Mouse (Mus musculus) kidney, adult 18-20 months (tissue): ENCODE results near the gene Ripor3.
"Not testable (repeated sequence)": the region's sequence is repeated elsewhere in the genome, so short reads cannot be mapped to it uniquely, and the experiment has no call there.

ENCODE experiments used
- DNase-seq: peaks from one replicate; pipeline ENCODE4 v3.0.0; 2021

Ripor3 gene

GRCm38 (mm10) chr2:168009936-168010668, at the start of gene Ripor3:
Ripor3 (minus strand) TSS chr2:168010618.
- peak; percentile 81 for DNase-seq

- DNase-seq, result no peak
Measured at GRCm38 (mm10) chr2:168059200-168059790, 48.9 kb upstream of the Ripor3 start.

- DNase-seq, result no peak
Measured at GRCm38 (mm10) chr2:168058488-168059199, 48.2 kb upstream of the Ripor3 start.

- not testable (repeated sequence) for DNase-seq
Measured at GRCm38 (mm10) chr2:168057876-168058275, 47.5 kb upstream of the Ripor3 start.

GRCm38 (mm10) chr2:168056666-168056933, 46.2 kb upstream of the Ripor3 start:
- no peak for DNase-seq

- DNase-seq, result no peak
Measured at GRCm38 (mm10) chr2:168055910-168056665, 45.7 kb upstream of the Ripor3 start.

GRCm38 (mm10) chr2:168054142-168054541, 43.7 kb upstream of the Ripor3 start:
- DNase-seq, result no peak

GRCm38 (mm10) chr2:168052689-168053088, 42.3 kb upstream of the Ripor3 start:
- DNase-seq, result peak; percentile 80

GRCm38 (mm10) chr2:168052156-168052555, 41.7 kb upstream of the Ripor3 start:
- DNase-seq, result no peak

GRCm38 (mm10) chr2:168050000-168050942, 39.9 kb upstream of the Ripor3 start:
- DNase-seq, result peak; percentile 69

GRCm38 (mm10) chr2:168049002-168049635, 38.7 kb upstream of the Ripor3 start:
- DNase-seq, result no peak

GRCm38 (mm10) chr2:168046467-168046866, 36.0 kb upstream of the Ripor3 start:
- DNase-seq, result no peak

GRCm38 (mm10) chr2:168045771-168046170, 35.4 kb upstream of the Ripor3 start:
- DNase-seq, result peak; percentile 62

- DNase-seq, result peak; percentile 59
Measured at GRCm38 (mm10) chr2:168045357-168045756, 34.9 kb upstream of the Ripor3 start.

GRCm38 (mm10) chr2:168044681-168045287, 34.4 kb upstream of the Ripor3 start:
- DNase-seq, result peak; percentile 77

- no peak for DNase-seq
Measured at GRCm38 (mm10) chr2:168042019-168042418, 31.6 kb upstream of the Ripor3 start.

- peak; percentile 9 for DNase-seq
Measured at GRCm38 (mm10) chr2:168040751-168041150, 30.3 kb upstream of the Ripor3 start.

- DNase-seq, result peak; percentile 9
Measured at GRCm38 (mm10) chr2:168037063-168037462, 26.6 kb upstream of the Ripor3 start.

GRCm38 (mm10) chr2:168035907-168036306, 25.5 kb upstream of the Ripor3 start:
- DNase-seq, result no peak

- DNase-seq, result no peak
Measured at GRCm38 (mm10) chr2:168033905-168034304, 23.5 kb upstream of the Ripor3 start.

- DNase-seq, result no peak
Measured at GRCm38 (mm10) chr2:168031842-168032241, 21.4 kb upstream of the Ripor3 start.
